Mouse (Mus musculus) gastrocnemius, postnatal 4 days (tissue): Measurements from ENCODE around the gene Lrrc55. TPM values are rescaled to one million over a fixed set of nuclear protein-coding genes. Genes with fewer than 3 reads are reported as not detected.

Experiments used
- DNase-seq, 2 experiments: peaks; one replicate each; pipeline ENCODE4 v3.0.0; 2021 to 2022; ENCODE audit warnings: low spot score in 2 of 2, mixed read lengths in 2 of 2
- total RNA-seq, 2 experiments: library from RNA; stranded (reverse); gene quantifications; 2 replicates each; pipeline ENCODE4 v1.2.3; 2021

Lrrc55 gene
- total RNA-seq, 2 experiments from 2014 or later = 3.0 to 4.7 TPM

GRCm38 (mm10) chr2:85172071-85172762 is 24.8 kb downstream of the Lrrc55 start:
- DNase-seq = peak in 1 of 2 experiments; percentile 59

- no peak for DNase-seq
These were observed 28.7 kb downstream of the Lrrc55 start for GRCm38 (mm10) chr2:85168327-85168726.

GRCm38 (mm10) chr2:85167624-85168023 is 29.4 kb downstream of the Lrrc55 start:
- DNase-seq = no peak

GRCm38 (mm10) chr2:85163311-85164047 is 33.5 kb downstream of the Lrrc55 start:
- DNase-seq = no peak

- no peak for DNase-seq
These were observed 35.3 kb downstream of the Lrrc55 start for GRCm38 (mm10) chr2:85161638-85162093.

GRCm38 (mm10) chr2:85160901-85161637 is 35.9 kb downstream of the Lrrc55 start:
- DNase-seq = no peak

- no peak for DNase-seq
These were observed 39.6 kb downstream of the Lrrc55 start for GRCm38 (mm10) chr2:85157382-85157781.

GRCm38 (mm10) chr2:85156136-85156535 is 40.9 kb downstream of the Lrrc55 start:
- DNase-seq = no peak

- no peak for DNase-seq
These were observed 41.7 kb downstream of the Lrrc55 start for GRCm38 (mm10) chr2:85155334-85155733.

GRCm38 (mm10) chr2:85151233-85151632 is 45.8 kb downstream of the Lrrc55 start:
- no peak for DNase-seq

- DNase-seq = no peak
These were observed 46.6 kb downstream of the Lrrc55 start for GRCm38 (mm10) chr2:85150373-85150772.

- no peak for DNase-seq
These were observed 49.5 kb downstream of the Lrrc55 start for GRCm38 (mm10) chr2:85147481-85147880.

GRCm38 (mm10) chr2:85145346-85145745 is 51.7 kb downstream of the Lrrc55 start:
- DNase-seq = no peak

- no peak for DNase-seq
These were observed 52.1 kb downstream of the Lrrc55 start for GRCm38 (mm10) chr2:85144908-85145307.

- DNase-seq = no peak
These were observed 56.2 kb downstream of the Lrrc55 start for GRCm38 (mm10) chr2:85140833-85141232.

- no peak for DNase-seq
These were observed 57.2 kb downstream of the Lrrc55 start for GRCm38 (mm10) chr2:85139846-85140245.

- no peak for DNase-seq
These were observed 57.6 kb downstream of the Lrrc55 start for GRCm38 (mm10) chr2:85139393-85139792.

- no peak for DNase-seq
These were observed 58.9 kb downstream of the Lrrc55 start for GRCm38 (mm10) chr2:85138143-85138542.

GRCm38 (mm10) chr2:85137601-85138140 is 59.3 kb downstream of the Lrrc55 start:
- no peak for DNase-seq

- no peak for DNase-seq
These were observed 60.0 kb downstream of the Lrrc55 start for GRCm38 (mm10) chr2:85136831-85137520.

GRCm38 (mm10) chr2:85136089-85136488 is 60.9 kb downstream of the Lrrc55 start, which contains the start of gene Aplnr:
Gene Aplnr, plus strand, starts transcription at chr2:85136225.
- no peak for DNase-seq
